Mouse (Mus musculus): ENCODE results near the gene Tnfsf18.

DNA sequence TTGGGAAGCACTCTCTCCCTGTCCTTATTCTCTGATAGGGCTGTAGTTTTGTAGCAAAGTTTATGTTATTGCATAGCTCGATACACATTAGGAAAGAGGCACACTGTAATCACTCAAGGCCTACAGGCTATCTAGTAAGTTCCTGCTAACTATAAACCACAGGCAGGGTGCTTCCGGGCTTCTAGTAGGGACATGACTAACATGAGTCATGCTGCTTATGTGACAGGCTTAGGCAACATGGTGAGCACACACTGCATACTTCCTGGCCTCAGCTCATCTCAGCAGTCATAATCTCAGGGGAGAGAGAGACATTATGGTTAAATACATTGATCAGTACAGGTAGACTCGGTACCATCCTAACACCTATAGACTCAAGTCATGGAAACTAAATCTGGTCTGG, 12.2 kb upstream of the Tnfsf18 start:
- TF ChIP-seq CTCF (IDR thresholded peaks at IDR 0.05; ENCODE audit: low read depth) (no peak), EP300 (IDR thresholded peaks at IDR 0.05; ENCODE audit: low read depth) (no peak)
